13 mouse cellular contexts compared by ENCODE assay signal in genomic region chr12:33652597-33652996, GRCm38 (mm10).
"Had no signal": no experiment of that assay in that cellular context is flagged by ENCODE, and none has a peak within 500 bp of the region (broad histone marks: within the 10 kb centered on the region; RNA-seq: fewer than 3 reads in every experiment).

No protein-coding gene starts in this region.

- DNase-seq: gastrocnemius, adult 2 months; gastrocnemius, postnatal 10 days; gastrocnemius, postnatal 25 days; heart, adult 2 months; heart, postnatal 14 days; heart, postnatal 36 days; kidney, adult 18-20 months; kidney, adult 9 months; kidney, postnatal 14 days; kidney, postnatal 36 days; layer of hippocampus, adult 9-11 months; layer of hippocampus, postnatal 36 days; left cerebral cortex, postnatal 4 days had no signal
